Comparison of ENCODE assay signal across 19 mouse cellular contexts in the genomic region with DNA sequence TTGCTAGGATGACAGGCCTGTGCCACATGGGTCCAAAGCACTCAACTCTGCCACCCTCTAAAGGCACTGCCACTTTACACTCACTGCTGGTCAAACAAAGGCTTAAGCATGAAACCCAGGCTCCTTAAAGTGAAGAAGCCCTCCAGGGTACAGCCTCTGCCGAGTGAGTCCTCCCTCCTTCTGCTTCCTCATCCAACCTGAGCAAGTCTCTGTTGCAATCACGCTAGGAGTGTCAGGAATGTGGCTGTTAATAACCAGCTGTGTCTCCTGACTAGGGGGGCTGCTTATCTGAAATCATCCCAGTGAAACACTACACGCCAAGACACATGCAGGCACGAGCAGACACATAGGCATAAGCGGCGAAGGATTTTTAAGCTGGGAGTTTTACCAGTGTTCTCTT.
DNase-seq lines count a peak whose midpoint lies in the region; ATAC-seq and TF ChIP-seq lines count a peak whose summit lies in the region.
"Had no signal": no experiment of that assay in that cellular context is flagged by ENCODE, and none has a peak within 500 bp of the region (broad histone marks: within the 10 kb centered on the region; RNA-seq: fewer than 3 reads in every experiment).

No protein-coding gene starts in this region.

- DNase-seq in embryo, embryonic 10 days (ENCODE audit: low spot score) = peak; percentile 35
- DNase-seq in embryo, embryonic 9.5 days (ENCODE audit: extremely low spot score) = no peak
- DNase-seq in heart, postnatal 0 days (ENCODE audit: low spot score) = peak; percentile 31
- DNase-seq in heart, adult 18-20 months = no peak
- peak; percentile 81 for DNase-seq in lung, postnatal 0 days (ENCODE audit: low spot score)
- no peak for DNase-seq in thymus, postnatal 36 days
- DNase-seq in right cerebral cortex, postnatal 25 days = no peak
- DNase-seq: cerebellum, adult 9-11 months; kidney, adult 8-10 months; kidney, postnatal 25 days; thymus, postnatal 14 days had no signal

- peaks cover 16% of the 10 kb centered on the region; the same call in 1 of the 2 replicates for H3K4me1 ChIP-seq in heart, postnatal 0 days (ENCODE audit: control insufficient read depth, insufficient read depth)
- H3K4me1 ChIP-seq in embryonic facial prominence, embryonic 12.5 days = peaks cover 13% of the 10 kb centered on the region
- peaks cover 3% of the 10 kb centered on the region; the same call in 1 of the 2 replicates for H3K4me1 ChIP-seq in lung, postnatal 0 days (ENCODE audit: insufficient read depth, low read depth, low read length)

- no peak overlapping the region for H3K9ac ChIP-seq in heart, postnatal 0 days (replicated peaks; ENCODE audit: low read depth, low read length)
- no peak overlapping the region for H3K9ac ChIP-seq in embryonic facial prominence, embryonic 12.5 days
- H3K9ac ChIP-seq in lung, postnatal 0 days (replicated peaks; ENCODE audit: low read depth) = no peak overlapping the region

- 22% methylated on average over 6 of the region's 6 CpGs for WGBS in heart, postnatal 0 days
- 49% methylated on average over 6 of the region's 6 CpGs for WGBS in embryonic facial prominence, embryonic 12.5 days
- WGBS in lung, postnatal 0 days = 37% methylated on average over 6 of the region's 6 CpGs

- no peak overlapping the region for H3K4me3 ChIP-seq in heart, postnatal 0 days (ENCODE audit: low read depth, low read length)
- no peak overlapping the region for H3K4me3 ChIP-seq in embryonic facial prominence, embryonic 12.5 days
- H3K4me3 ChIP-seq in lung, postnatal 0 days (ENCODE audit: low read depth, low read length) = no peak overlapping the region

- no peak overlapping the region for H3K4me2 ChIP-seq in heart, postnatal 0 days (ENCODE audit: low read depth, low read length)
- H3K4me2 ChIP-seq in embryonic facial prominence, embryonic 12.5 days (replicated peaks) = no peak overlapping the region
- no peak overlapping the region for H3K4me2 ChIP-seq in lung, postnatal 0 days (replicated peaks; ENCODE audit: low read depth, low read length)
- H3K4me2 ChIP-seq: midbrain, embryonic 11.5 days had no signal

- 0 out of 2 replicates have a peak, but pooled peaks cover 6% of the 10 kb centered on the region for H3K9me3 ChIP-seq in heart, postnatal 0 days (replicated peaks; ENCODE audit: control insufficient read depth, low read length)
- H3K9me3 ChIP-seq in embryonic facial prominence, embryonic 12.5 days = no peaks in the 10 kb centered on the region
- H3K9me3 ChIP-seq in lung, postnatal 0 days (ENCODE audit: low read length) = no peaks in the 10 kb centered on the region
- H3K9me3 ChIP-seq: G1E had no signal

- no peak for TF ChIP-seq CTCF in heart, postnatal 0 days (IDR thresholded peaks at IDR 0.05; ENCODE audit: low read depth)
- no peak for TF ChIP-seq CTCF in lung, postnatal 0 days (IDR thresholded peaks at IDR 0.05)

- no peak for TF ChIP-seq EP300 in heart, postnatal 0 days (IDR thresholded peaks at IDR 0.05; ENCODE audit: low read depth)
- peak; percentile 50; the same call in 1 of the 2 replicates for TF ChIP-seq EP300 in lung, postnatal 0 days (IDR thresholded peaks at IDR 0.05)

- no peaks in the 10 kb centered on the region for H3K27me3 ChIP-seq in heart, postnatal 0 days (ENCODE audit: control insufficient read depth, insufficient read depth, low read length)
- no peaks in the 10 kb centered on the region for H3K27me3 ChIP-seq in embryonic facial prominence, embryonic 12.5 days
- no peaks in the 10 kb centered on the region for H3K27me3 ChIP-seq in lung, postnatal 0 days (replicated peaks; ENCODE audit: insufficient read depth, low read length)

- peak; percentile 38; the same call in 1 of the 2 replicates for ATAC-seq in heart, postnatal 0 days (ENCODE audit: insufficient read depth, low read depth)
- ATAC-seq in embryonic facial prominence, embryonic 12.5 days (ENCODE audit: insufficient number of reproducible peaks, insufficient read depth, low FRiP score, low TSS enrichment) = peak; percentile 30; the same call in 1 of the 2 replicates
- ATAC-seq in lung, postnatal 0 days = peak; percentile 90
- ATAC-seq: CD4-positive, CD25-positive, alpha-beta regulatory T cell, adult 4 months; forebrain, embryonic 16.5 days; hindbrain, embryonic 16.5 days had no signal

- no peaks in the 10 kb centered on the region for H3K36me3 ChIP-seq in heart, postnatal 0 days (replicated peaks; ENCODE audit: control insufficient read depth, insufficient read depth, low read length)
- no peaks in the 10 kb centered on the region for H3K36me3 ChIP-seq in embryonic facial prominence, embryonic 12.5 days
- no peaks in the 10 kb centered on the region for H3K36me3 ChIP-seq in lung, postnatal 0 days (ENCODE audit: insufficient read depth, low read length)
- H3K36me3 ChIP-seq: G1E had no signal

- no peak overlapping the region for H3K27ac ChIP-seq in heart, postnatal 0 days (ENCODE audit: low read depth)
- H3K27ac ChIP-seq in embryonic facial prominence, embryonic 12.5 days = no peak overlapping the region
- no peak overlapping the region for H3K27ac ChIP-seq in lung, postnatal 0 days (ENCODE audit: low read length)
- H3K27ac ChIP-seq: macrophage; stomach, postnatal 0 days had no signal

Comparison
In these comparisons a context has a peak if more than half of its experiments do, and no peak if none do; other contexts are left out.
1. DNase-seq: peak in embryo, embryonic 10 days (single experiment), heart, postnatal 0 days (single experiment) and lung, postnatal 0 days (single experiment); none in embryo, embryonic 9.5 days (single experiment), heart, adult 18-20 months (0 of 2), thymus, postnatal 36 days (0 of 2) and right cerebral cortex, postnatal 25 days (single experiment).
2. ATAC-seq: peak in every context shown above with its lines; median percentile 90 in lung, postnatal 0 days; 38 in heart, postnatal 0 days; 30 in embryonic facial prominence, embryonic 12.5 days.